Mouse (Mus musculus): ENCODE data around the gene Cacnb2.
"Not testable (repeated sequence)": the region's sequence is repeated elsewhere in the genome, so short reads cannot be mapped to it uniquely, and the experiment has no call there.

Cacnb2 gene

DNA sequence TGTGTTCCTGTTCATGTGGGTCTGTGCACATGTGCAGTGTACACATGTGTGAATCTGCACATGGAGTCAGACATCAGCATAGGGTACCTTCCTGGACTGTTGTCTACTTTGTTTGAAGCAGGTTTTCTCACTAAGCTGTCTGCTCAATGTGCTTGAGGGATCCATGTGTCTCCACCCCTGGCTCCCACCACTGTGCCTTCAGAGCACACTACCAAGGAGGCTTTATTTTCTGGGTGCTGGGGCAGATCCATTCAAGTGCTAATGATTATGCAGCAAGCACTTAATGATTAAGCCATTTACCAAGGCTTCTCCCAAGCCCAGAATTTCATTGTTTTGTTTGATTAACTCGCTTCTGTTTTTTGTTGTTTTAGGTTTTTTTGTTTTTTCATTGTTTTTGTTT lies 62.3 kb downstream of the Cacnb2 start:
- DNase-seq, result no peak

DNA sequence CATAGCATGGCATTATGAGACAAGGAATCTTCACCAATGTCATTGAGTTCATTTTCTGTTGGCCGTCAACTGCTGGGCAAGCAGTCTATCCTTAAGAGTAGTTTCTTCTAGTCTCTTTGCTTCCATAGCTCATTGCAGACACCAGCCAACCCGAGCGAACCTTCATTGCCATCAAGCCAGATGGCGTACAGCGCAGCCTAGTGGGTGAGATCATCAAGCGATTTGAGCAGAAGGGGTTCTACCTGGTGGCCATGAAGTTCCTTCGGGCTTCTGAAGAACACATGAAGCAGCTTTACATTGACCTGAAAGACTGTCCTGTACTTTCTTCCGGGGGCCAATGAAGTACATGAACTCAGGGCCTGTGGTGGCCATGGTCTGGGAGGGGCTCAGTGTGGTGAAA lies 69.2 kb downstream of the Cacnb2 start:
- no peak for DNase-seq

- peak; percentile 42 for DNase-seq
Observed at GRCm38 (mm10) chr2:14676885-14677516, 74.1 kb downstream of the Cacnb2 start.

- no peak for DNase-seq
Observed at GRCm38 (mm10) chr2:14684231-14684630, 81.3 kb downstream of the Cacnb2 start.

DNA sequence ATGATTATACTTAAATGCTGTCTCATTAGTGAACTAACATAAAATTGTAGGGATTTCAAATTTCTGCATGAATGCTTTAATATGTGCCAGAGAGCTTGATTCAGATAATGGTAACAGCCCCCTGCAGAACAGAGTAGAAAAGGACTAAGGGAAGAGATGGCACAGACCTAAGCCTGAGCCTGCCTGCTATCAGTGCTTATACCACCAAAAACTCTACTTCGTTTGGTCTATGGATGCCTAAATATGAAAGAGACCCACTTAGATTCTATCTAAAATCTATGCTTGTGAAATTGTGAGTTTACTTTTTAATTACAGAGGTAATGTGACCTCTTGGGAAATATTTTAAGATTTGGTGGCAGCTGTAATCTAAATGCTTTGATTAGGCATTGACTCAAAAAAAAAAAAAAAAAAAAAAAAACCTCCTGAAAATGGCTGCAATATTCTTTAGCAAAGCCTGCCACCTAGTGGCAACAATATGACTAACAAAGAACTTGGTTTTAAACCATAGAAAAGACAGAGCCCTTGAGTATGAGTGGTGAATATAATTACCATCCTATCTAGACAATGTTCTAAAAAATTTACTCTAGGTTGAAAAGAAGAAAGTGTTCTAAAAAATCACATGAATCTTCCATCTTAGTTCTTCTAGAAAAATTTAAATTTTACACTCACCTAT lies 100.2 kb downstream of the Cacnb2 start:
- peak; percentile 67 for DNase-seq

DNA sequence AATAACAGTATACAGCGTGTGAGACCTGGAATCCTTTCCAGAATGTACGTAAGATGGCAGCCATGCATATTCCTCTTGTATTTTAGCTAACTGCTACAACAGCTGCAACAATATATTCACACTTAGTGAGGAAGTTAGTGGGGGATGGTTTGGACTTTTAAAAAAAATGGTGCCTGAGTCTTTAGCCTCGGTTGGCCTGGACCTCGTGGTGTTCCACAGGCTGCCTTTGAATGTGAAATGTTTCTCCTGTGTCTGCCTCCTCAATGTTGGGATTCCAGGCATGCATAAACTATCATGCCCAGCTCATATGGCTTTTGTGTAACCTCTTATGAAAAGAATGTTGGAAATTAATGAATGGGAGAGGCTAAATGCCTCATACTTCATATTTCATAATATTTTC lies 100.8 kb downstream of the Cacnb2 start:
- peak; percentile 8 for DNase-seq

GRCm38 (mm10) chr2:14710247-14710646 lies 107.4 kb downstream of the Cacnb2 start:
- no peak for DNase-seq

GRCm38 (mm10) chr2:14711751-14712150 lies 108.9 kb downstream of the Cacnb2 start:
- DNase-seq, result peak; percentile 19

- no peak for DNase-seq
Observed at GRCm38 (mm10) chr2:14713049-14713448, 110.2 kb downstream of the Cacnb2 start.

DNA sequence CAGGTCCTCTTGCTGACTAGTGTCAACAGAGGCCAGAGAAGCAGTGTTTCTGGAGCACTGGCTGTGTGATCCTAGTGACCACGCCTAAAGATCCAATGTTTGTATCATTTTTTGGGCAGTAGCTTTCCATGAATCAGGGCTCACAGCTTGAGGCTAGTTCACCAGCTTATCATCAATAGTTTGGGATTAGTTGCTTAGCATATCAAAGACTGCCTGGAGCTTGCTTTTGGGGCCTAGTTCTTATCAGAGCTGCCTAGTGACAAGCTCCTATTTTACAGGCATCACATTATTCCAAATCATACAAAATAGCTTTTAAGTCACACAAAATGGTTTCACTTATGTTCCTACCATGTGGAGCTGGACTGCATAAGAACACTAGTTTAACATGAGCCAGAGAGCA lies 113.8 kb downstream of the Cacnb2 start:
- DNase-seq, result no peak

DNA sequence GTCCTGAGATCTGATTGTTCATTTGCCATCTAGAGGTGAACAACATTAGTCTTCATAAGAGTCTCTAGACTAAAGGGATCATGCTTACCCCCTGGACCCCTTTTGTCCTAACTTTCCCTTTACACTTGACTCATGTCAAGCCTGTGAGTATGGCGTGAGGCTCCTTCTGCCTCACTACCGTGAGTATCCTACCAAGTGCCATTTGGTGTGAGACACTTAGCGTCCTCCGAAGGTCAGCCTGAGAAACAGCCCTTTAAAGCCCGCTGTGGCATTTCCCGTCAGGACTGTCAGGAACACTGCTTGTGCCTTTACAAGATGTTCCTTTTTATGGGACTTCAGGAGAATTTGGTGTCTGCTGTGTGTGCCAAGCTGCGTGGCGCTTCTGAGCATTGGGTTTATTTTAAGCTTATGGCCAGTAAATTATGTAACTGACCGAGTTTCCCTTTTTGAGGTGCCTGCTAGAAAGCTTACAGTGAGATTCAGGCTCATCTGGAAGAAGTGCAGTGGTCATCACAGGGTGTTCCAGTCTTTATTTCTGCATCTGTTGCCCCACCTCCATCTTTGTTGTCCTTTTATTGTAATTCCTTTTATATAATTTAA lies 116.3 kb downstream of the Cacnb2 start:
- DNase-seq, result no peak

- no peak for DNase-seq
Observed at GRCm38 (mm10) chr2:14725437-14725836, 122.5 kb downstream of the Cacnb2 start.

GRCm38 (mm10) chr2:14726601-14727000 lies 123.7 kb downstream of the Cacnb2 start:
- DNase-seq, result not testable (repeated sequence)

- no peak for DNase-seq
Observed at GRCm38 (mm10) chr2:14738927-14739326, 136.0 kb downstream of the Cacnb2 start.

- DNase-seq, result no peak
Observed at GRCm38 (mm10) chr2:14739510-14739909, 136.6 kb downstream of the Cacnb2 start.

DNA sequence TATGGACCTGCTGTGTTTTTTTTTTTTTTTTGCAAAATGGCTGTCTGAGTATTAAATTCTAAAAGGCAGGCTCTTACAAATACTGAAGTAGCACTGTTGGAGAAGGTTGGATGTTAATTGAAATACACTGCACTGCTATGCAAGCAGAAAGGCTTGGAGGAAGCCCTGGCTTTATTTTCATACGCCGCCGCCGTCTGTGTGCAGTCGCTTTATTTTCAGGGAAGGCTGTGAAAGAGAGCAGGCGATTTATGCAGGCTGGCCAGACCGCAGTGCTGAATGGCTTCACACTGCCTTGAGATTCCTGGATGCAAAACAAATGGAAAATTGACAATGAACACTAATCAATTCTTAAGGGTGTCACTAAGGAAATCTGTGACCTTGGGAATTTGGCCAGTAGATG lies 137.5 kb downstream of the Cacnb2 start:
- no peak for DNase-seq

DNA sequence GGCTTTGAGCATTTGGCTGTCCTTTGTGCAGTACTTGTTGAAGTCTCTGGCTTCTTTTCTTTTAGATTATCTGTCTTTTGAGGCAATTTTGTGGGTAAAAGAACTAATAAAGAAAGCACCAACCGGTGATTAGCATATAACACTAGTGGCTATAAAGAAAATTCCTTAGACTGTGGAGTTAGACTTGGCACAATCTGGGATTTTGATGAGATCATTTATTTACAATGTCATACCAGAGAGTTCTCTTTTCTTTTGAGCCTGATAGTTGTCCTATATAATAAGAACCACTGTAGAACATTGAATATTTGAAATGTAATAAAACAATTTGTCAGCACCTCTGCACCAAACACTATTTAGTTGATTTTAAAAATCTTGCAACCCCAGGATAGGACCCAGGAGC lies 141.9 kb downstream of the Cacnb2 start:
- no peak for DNase-seq

DNA sequence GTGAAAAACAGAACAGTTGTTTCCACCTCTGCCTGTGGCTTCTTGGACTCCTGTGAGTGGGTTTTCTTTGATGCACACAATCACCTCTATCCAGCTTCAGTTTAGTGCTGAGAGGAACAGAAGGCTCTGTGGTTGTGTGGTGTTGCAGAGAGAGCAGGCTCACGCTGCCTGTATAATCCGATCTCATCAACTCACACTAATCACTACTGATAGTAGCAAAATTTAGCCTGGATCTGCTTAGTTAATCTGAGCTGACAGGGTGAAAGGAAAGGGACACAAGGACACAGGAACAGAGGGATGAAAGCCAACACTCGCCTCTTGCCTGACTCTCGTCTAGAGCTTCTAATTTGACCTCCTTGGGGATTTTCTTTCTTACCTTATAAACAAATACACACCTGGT lies 160.0 kb downstream of the Cacnb2 start:
- no peak for DNase-seq

DNA sequence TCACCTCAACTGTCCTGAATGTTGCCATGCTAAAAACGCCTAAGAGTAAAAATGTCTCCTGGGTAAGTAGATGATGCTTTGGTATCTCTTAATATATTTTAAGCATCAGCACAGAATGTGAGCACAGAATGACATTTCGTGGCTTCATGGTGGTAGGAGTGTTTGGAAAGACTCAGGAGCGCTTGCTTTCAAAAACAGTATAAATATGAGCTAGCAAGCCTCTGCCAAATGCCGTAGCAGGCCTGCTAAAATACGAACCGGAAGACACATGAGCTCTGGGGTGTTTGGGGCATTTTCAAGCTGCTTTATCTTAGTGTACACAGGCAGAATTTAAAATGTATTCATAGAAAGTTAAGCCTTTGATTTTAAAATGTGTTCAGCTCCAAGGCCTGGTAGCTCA lies 161.0 kb downstream of the Cacnb2 start:
- peak; percentile 33 for DNase-seq

DNA sequence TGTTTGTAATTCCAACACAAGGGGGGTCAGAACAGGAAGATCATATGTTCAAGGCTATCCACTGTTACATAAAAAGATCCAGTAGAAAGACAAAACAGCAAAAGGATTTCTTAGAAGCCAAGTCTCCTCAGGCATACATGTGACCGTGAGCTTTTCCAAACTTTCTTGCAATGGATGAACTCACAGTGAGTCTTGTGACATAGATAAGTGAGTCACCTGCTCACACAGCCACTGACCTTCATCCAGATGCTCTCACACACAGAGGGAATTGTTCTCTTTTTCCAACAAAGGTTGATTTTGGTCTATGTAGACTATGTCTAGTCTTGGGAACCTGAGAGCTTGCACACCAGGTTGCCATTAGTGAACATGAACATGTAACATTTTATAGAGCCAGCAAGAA lies 166.6 kb downstream of the Cacnb2 start:
- no peak for DNase-seq

DNA sequence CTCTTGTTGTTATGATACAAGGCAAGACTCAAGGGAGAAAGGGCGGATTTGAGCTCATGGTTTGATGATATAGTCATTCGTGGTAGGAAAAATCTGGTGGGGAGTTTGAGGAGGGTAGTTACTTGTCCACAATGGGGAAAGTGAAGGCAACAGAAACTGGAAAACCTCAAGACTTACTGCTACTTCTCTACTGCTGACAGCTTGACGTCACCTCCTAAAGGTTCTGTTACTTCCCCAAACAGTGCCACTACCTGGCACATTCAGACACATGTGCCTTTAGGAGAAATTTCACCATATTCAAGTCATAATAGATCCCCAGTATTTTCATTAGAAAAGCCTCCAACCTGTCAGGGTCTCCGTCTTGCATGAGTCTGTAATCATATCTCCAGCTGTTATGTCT lies 167.7 kb downstream of the Cacnb2 start:
- DNase-seq, result no peak

GRCm38 (mm10) chr2:14774375-14774774 lies 171.5 kb downstream of the Cacnb2 start:
- no peak for DNase-seq

- no peak for DNase-seq
Observed at GRCm38 (mm10) chr2:14774857-14775495, 172.1 kb downstream of the Cacnb2 start.

GRCm38 (mm10) chr2:14787983-14788382 lies 185.1 kb downstream of the Cacnb2 start:
- no peak for DNase-seq

Data from lung, postnatal 10 days (tissue).